Mouse (Mus musculus) ovary, adult 18-20 months (tissue): ENCODE measurements around the gene Lrrc75a.

ENCODE experiments used
- DNase-seq: peaks from one replicate; pipeline ENCODE4 v3.0.0; 2022; ENCODE audit warnings: low spot score, mixed read lengths

Gene Lrrc75a

GRCm38 (mm10) chr11:62645337-62645675 lies 3.0 kb downstream of the Lrrc75a start:
- peak; percentile 81 for DNase-seq

DNA sequence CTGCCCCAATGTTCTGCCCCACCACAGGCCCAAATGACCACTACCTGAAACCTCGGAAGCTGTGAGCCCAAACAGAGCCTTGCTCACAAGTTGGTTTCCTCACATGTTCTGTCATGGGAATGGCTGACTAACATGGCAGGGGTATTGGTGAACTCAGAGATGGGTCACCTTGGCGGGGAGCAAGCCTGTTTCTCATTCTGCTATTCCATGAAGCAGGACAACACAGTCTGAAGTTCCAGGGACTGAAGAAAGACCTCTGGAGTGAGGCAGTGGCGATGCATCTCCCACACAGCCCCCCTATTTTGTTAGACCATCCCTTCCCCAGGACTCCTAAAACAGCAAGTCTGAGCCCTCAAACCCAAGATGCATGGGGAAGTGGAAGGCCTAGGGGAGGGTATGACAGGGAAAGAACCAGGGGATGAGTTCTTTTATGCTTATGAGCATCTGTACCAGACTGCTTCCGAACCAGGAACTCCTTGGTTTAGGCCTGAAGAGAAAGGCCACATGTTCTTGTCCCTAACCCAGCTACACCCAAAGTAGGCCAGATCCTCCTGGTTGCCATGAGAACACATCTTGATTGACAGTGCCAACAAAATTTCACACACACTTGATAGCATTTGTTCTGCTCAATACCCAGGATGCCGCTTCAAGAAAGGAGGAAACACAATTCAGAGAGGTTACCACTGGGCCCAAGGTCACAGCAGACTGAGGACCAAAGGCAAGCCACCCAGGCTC lies 3.6 kb downstream of the Lrrc75a start:
- no peak for DNase-seq

- DNase-seq, result no peak
Observed at GRCm38 (mm10) chr11:62643681-62644363, 4.5 kb downstream of the Lrrc75a start.

DNA sequence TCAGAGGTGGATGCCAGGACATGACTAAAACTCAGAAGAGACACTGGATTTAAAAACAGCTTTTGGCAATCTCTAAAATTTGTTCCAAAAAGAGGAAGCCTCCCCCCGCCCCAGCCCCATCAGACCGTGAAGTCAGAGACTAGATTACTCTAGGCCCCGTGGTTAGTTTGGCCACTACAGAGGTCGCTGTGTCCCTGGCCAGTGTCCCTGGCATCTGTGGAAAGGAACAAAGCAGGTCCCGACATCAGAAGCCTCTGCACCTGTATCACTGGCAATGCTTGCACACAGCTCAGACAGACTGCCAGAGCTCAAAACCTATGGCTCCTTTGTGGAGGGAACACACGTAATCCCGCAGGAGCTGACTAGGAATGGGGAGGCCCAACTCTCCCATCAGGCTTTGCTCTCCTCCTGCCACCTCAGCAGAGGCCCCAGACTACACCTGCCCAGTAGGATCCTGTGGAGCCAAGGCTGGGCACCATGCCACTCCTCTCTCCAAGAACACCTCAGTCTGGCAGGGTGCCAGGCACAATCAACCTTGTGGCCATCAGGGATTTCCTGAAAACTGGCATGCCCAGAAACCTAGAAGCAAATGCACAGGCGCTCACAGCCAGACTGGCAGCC lies 5.2 kb downstream of the Lrrc75a start:
- peak; percentile 63 for DNase-seq

DNA sequence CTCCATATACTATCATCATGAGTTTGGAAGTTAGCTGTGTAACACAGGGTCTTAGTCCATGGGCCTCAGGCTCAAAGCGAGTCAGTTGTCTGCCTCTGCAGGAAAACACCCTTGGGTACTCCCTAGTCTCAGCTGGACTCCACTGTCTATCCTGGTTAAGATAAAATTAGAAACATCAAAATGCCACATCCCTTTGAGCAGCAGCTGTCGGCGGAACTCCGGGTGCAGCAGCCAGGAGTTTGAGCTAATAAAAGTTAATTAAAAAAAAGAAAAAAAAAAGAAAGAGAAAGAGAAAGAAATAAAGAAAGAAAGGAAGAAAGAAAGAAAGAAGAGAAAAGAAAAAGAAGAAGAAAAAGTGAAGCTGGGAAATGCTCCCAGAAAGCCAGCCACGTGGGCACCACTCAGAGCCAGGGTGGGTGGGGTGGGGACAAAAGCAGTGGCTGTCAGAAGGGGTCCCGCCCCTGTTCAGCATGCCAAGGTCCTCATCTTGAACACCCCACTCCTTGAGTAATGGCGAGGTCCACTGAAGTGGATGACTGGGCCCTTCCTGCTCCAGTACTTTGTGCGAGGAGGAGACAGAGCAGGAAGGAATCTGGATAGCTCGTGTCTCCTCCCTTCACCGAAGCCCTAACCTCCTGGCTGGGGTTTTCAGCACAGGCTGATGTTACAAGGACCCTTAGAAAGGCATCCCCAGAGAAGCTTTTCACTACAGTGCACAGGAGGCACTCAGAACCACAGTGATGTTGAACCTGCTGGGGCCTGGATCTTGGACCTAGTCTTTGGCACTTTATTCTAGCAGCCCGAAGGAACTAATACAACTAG lies 6.1 kb downstream of the Lrrc75a start:
- DNase-seq, result no peak

DNA sequence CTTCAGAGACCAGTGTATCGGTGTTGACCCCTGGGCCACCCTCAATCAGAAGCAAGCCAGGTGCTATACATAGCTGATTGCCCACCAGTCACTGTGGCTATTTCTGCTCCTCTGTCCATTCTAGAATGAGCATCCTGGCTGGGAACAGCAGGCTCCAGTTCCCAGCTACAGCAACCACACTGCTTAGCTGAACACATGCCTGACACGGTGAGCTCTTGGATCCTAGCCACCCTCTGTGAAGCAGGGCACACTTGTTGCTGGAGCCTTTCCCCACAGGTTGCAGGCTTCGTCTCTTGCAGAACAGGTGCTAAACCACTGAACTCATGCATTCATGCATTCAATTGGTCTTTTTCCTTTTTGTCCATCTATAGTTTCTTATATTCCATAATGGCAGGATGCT lies 7.9 kb downstream of the Lrrc75a start:
- no peak for DNase-seq

GRCm38 (mm10) chr11:62638402-62638801 lies 9.9 kb downstream of the Lrrc75a start:
- DNase-seq, result no peak

DNA sequence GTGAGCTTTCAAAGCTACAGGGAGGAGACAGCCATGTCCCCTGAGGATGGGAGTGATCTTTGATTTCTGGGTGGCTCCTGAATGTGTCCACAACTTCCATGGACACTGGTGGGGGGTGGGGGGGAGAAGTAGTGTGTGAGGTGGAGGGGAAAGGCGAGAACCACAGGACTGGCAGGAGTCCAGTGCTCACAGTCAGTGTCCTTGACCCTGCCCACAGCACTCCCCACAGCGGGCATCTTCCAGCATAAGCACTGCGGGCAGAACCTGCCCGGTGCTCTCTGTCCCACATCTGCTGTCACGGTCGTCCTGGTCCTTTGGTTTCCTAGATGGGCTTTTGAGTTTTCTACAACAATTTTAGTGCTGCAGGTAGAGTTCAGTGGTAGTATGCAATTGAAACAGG lies 10.5 kb downstream of the Lrrc75a start:
- peak; percentile 46 for DNase-seq

DNA sequence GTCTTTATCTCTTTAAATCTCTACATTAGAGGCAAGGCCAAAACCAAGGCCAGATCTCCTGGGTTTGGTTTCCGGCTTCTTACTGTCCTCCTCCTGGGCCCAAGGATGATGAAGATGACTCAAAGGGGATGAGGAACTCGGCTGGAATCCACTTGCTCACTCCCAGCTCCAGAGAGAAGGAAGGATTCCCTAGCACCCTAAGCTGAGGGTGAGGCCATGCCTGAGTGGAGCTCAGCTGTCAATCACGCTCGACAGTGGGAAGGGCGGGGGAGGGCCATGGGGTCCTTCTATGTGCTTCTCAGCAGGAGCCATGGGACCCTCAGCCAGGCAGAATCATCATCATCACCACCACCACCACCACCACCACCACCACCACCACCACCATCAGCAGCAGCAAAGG lies 10.9 kb downstream of the Lrrc75a start:
- no peak for DNase-seq

GRCm38 (mm10) chr11:62636840-62637221 lies 11.5 kb downstream of the Lrrc75a start:
- no peak for DNase-seq

- DNase-seq, result no peak
Observed at GRCm38 (mm10) chr11:62636105-62636839, 12.1 kb downstream of the Lrrc75a start.

- DNase-seq, result peak; percentile 48
Observed at GRCm38 (mm10) chr11:62635406-62635805, 12.9 kb downstream of the Lrrc75a start.

- DNase-seq, result no peak
Observed at GRCm38 (mm10) chr11:62631138-62631537, 17.2 kb downstream of the Lrrc75a start.

- DNase-seq, result no peak
Observed at GRCm38 (mm10) chr11:62630225-62630821, 18.0 kb downstream of the Lrrc75a start.

DNA sequence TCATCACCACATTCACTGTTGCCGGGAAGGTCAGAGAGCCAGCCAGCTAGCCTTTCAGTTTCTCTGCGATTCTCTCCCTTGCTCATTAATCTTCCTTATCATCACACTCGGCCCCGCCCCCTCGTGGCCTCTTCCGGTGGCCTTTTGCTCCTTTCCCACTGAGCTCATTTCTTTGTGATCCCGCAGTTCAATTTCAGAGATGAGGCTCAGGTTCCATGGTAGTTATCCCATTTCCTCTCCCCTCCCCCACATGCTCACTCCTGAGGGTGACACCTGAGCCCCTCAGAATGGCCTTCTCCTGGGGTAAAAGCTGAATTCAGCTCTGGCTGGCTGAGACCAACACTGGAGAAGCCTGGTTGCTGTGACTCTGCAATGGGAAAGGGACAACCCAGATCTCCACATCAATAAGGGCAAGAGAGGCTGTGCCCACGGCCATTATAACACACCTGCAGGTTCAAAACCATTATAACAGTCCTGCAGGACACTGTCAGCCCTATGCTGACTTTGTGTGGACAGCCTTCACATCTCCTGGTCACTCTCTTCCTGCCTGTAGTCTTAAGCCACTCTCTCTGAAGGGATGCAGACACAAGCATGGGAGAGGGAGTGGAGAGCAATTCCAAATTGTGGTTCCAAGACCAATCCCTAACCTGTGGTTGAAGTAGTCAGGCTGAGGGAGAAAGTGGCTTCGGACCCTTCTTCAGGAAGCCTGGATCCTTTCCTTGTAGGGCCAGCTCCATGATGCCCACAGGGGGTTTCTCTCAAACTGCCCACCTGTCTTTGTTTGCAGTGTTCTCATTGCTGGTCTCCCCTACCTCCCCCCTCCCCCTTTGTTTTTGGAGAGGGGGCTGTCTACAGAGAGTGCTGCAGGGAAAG lies 18.7 kb downstream of the Lrrc75a start:
- no peak for DNase-seq

- no peak for DNase-seq
Observed at GRCm38 (mm10) chr11:62624341-62625291, 23.7 kb downstream of the Lrrc75a start.

GRCm38 (mm10) chr11:62622850-62623249 lies 25.5 kb downstream of the Lrrc75a start:
- no peak for DNase-seq

DNA sequence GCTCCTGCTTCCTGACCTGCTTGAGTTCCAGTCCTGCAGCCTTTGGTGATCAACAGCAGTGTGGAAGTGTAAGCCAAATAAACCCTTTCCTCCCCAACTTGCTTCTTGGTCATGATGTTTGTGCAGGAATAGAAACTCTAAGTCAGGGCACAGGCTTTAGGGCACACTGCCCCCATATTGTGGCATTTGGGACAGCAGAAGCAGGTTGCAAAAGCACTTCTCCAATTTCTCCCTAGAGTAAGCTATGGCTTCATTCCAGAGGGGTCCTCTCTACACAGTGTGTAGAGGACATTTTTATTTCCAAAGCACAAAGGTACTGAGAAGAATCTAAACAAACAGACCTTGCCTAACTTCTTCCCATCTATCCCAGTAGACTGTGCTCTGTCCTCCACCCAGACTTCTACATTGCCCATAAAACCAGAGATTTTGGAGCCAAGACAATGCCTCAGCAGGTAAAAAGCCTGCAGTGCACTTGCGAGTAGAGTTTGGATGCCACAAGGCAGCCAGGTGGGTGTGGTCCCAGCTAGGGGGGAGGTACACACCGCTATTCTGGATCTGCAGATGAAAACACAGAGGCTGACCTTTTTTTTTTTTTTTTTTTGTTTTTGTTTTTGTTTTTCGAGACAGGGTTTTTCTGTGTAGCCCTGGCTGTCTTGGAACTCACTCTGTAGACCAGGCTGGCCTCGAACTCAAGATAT lies 26.6 kb downstream of the Lrrc75a start:
- no peak for DNase-seq

- no peak for DNase-seq
Observed at GRCm38 (mm10) chr11:62621079-62621478, 27.2 kb downstream of the Lrrc75a start.
